Mouse (Mus musculus) ES-Bruce4 (cell line): ENCODE measurements around the gene Hipk1.

Experiments
- CTCF ChIP-seq: IDR thresholded peaks from one replicate; pipeline ENCODE4 v1.8.1; 2011; ENCODE audit warnings: low read depth, low read length
- POLR2A ChIP-seq: IDR thresholded peaks from one replicate; pipeline ENCODE4 v1.8.1; 2011; ENCODE audit warnings: low read length; ENCODE audit not compliant: insufficient read depth

- TF ChIP-seq POLR2A = no peak
- TF ChIP-seq CTCF = no peak
These were observed 72.6 kb downstream of the Hipk1 start for GRCm38 (mm10) chr3:103718728-103719127.
